Mouse (Mus musculus) forebrain, embryonic 10.5 days (tissue): Measurements from ENCODE around the gene Fgfr2. TPM values are rescaled to one million over a fixed set of nuclear protein-coding genes. Genes with fewer than 3 reads are reported as not detected.

ENCODE experiments used
- DNase-seq: peaks from one replicate; pipeline ENCODE4 v3.0.0-alpha.2; 2017; ENCODE audit warnings: low spot score; ENCODE audit errors: extremely low spot score
- H3K27ac ChIP-seq: fragments of 300-500 bp; sonication (generic); 2 replicates; pipeline ENCODE4 v1.5.1; 2016; ENCODE audit warnings: mild to moderate bottlenecking
- H3K27me3 ChIP-seq: fragments of 300-500 bp; sonication (generic); 2 replicates; pipeline ENCODE4 v1.6.1; 2016; ENCODE audit warnings: mild to moderate bottlenecking; ENCODE audit not compliant: poor library complexity, severe bottlenecking
- H3K36me3 ChIP-seq: fragments of 300-500 bp; sonication (generic); replicated peaks from 2 replicates; pipeline ENCODE4 v1.6.1; 2016; ENCODE audit warnings: mild to moderate bottlenecking, moderate library complexity
- H3K4me1 ChIP-seq: fragments of 300-500 bp; sonication (generic); 2 replicates; pipeline ENCODE4 v1.6.1; 2016
- H3K4me3 ChIP-seq: fragments of 300-500 bp; sonication (generic); 2 replicates; pipeline ENCODE4 v1.5.1; 2016; ENCODE audit warnings: mild to moderate bottlenecking, moderate library complexity
- H3K9me3 ChIP-seq: fragments of 300-500 bp; sonication (generic); 2 replicates; pipeline ENCODE4 v1.6.1; 2016; ENCODE audit warnings: mild to moderate bottlenecking, moderate library complexity
- WGBS: fragments of 180-500 bp; shearing (Covaris S2); methylation state at CpG from one replicate; pipeline ENCODE4 v1.1.7; 2016; 5-methylcytosine and 5-hydroxymethylcytosine counted together
- polyA plus RNA-seq: library from polyadenylated mRNA; unstranded; fragments of >200 nt; fragmentation: Nextera tagmentation; extraction: Ambion mirVana; gene quantifications from 2 replicates; pipeline ENCODE4 v1.2.1, GENCODE M21; 2016

Gene Fgfr2
- polyA plus RNA-seq, 1 experiment from 2014 or later = 55.7 TPM

GRCm38 (mm10) chr7:132012969-132013679 is 1110.0 kb downstream of the Fgfr2 start:
- WGBS = 34% methylated on average over 1 of the region's 1 CpGs
- no peak for DNase-seq

GRCm38 (mm10) chr7:132009002-132009401 is 1114.1 kb downstream of the Fgfr2 start:
- Histone ChIP-seq H3K27ac (no peak overlapping the region), H3K9me3 (no peaks in the 10 kb centered on the region), H3K4me3 (no peak overlapping the region), H3K4me1 (peaks cover 25% of the 10 kb centered on the region), H3K27me3 (no peaks in the 10 kb centered on the region), H3K36me3 (no peaks in the 10 kb centered on the region)
- DNase-seq = no peak
- 90% methylated on average over 7 of the region's 7 CpGs for WGBS

More at GRCm38 (mm10) chr7:132012969-132013679, 1110.0 kb downstream of the Fgfr2 start:
- no peaks in the 10 kb centered on the region for H3K27me3 ChIP-seq
- H3K27ac ChIP-seq = peak overlapping the region; percentile 48; the same call in 1 of the 2 replicates
- H3K4me3 ChIP-seq = no peak overlapping the region
- H3K36me3 ChIP-seq = no peaks in the 10 kb centered on the region
- H3K9me3 ChIP-seq = no peaks in the 10 kb centered on the region
- H3K4me1 ChIP-seq = peaks cover 40% of the 10 kb centered on the region

DNA sequence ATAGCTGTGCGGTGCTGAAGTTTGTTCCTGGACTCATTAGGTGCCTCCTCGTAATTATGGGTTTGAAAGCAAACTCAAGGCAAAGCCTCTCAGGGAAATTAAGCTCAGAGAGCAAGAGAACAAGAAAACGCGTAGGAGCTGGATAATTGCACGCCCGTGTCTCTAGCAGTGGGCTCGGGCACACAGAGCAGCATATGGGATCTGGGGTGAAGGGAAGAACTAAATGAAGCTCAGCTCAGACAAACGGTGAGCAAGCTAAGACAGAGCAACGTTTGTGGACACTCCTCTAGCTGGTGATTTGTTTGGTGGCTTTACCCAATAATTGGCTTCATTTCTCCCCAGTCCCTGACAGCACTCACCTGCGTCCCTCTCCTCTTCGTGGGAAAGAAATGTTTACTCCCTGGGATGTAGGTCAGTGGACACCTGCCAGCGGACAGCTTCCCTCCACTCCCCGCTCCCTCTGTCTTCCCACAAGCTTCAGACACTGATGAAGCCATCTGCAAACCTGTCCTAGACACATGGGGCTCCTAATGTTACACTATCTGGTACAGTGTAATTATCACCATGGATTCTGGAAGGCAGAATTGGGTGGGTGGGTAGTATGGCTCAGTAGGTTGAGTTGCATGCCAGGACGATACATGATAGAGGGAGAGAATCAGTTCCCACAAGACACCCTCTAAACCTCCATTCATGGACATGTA is 1117.0 kb downstream of the Fgfr2 start:
- H3K4me3 ChIP-seq = no peak overlapping the region
- H3K9me3 ChIP-seq = no peaks in the 10 kb centered on the region
- H3K4me1 ChIP-seq = peaks cover 8% of the 10 kb centered on the region; the same call in 1 of the 2 replicates
- peak overlapping the region; percentile 16; the same call in 1 of the 2 replicates for H3K27ac ChIP-seq
- 78% methylated on average over 14 of the region's 14 CpGs for WGBS
- DNase-seq = no peak
- no peaks in the 10 kb centered on the region for H3K36me3 ChIP-seq
- no peaks in the 10 kb centered on the region for H3K27me3 ChIP-seq

- no peaks in the 10 kb centered on the region for H3K36me3 ChIP-seq
- no peak overlapping the region for H3K27ac ChIP-seq
- peaks cover 5% of the 10 kb centered on the region for H3K4me1 ChIP-seq
- peaks cover 6% of the 10 kb centered on the region; the same call in 1 of the 2 replicates for H3K9me3 ChIP-seq
- no peak for DNase-seq
- WGBS = 72% methylated on average over 3 of the region's 3 CpGs
- H3K4me3 ChIP-seq = no peak overlapping the region
- H3K27me3 ChIP-seq = no peaks in the 10 kb centered on the region
These were observed 1130.3 kb downstream of the Fgfr2 start for GRCm38 (mm10) chr7:131992873-131993272.

DNA sequence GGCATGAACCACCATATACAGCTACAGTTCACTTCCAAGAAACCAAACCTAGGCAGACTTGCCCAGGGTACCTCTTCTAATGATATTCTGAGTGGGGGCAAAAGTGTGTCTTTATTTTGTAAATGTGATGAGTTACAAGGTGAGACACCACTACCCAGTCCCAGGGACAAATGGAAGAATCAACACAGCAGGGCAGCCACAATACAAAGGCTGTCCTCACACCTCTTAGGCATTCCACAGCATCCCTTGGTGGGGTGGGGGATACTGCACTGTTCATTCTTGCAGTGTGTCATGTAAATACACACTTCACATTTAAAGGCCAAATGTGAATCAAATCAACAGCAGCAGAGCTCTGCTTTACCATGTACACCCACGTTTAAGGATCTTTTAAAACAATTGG is 1130.9 kb downstream of the Fgfr2 start:
- Histone ChIP-seq H3K36me3 (no peaks in the 10 kb centered on the region), H3K9me3 (peaks cover 6% of the 10 kb centered on the region; the same call in 1 of the 2 replicates), H3K4me1 (peaks cover 5% of the 10 kb centered on the region), H3K27ac (no peak overlapping the region), H3K4me3 (no peak overlapping the region), H3K27me3 (no peaks in the 10 kb centered on the region)
- DNase-seq = no peak
- WGBS = 67% methylated on average over 1 of the region's 1 CpGs

GRCm38 (mm10) chr7:131989056-131989455 is 1134.1 kb downstream of the Fgfr2 start:
- no peaks in the 10 kb centered on the region for H3K36me3 ChIP-seq
- H3K27ac ChIP-seq = no peak overlapping the region
- no peaks in the 10 kb centered on the region for H3K27me3 ChIP-seq
- 33% methylated on average over 6 of the region's 6 CpGs for WGBS
- DNase-seq = no peak
- H3K4me1 ChIP-seq = peaks cover 5% of the 10 kb centered on the region
- no peak overlapping the region for H3K4me3 ChIP-seq
- no peaks in the 10 kb centered on the region for H3K9me3 ChIP-seq

DNA sequence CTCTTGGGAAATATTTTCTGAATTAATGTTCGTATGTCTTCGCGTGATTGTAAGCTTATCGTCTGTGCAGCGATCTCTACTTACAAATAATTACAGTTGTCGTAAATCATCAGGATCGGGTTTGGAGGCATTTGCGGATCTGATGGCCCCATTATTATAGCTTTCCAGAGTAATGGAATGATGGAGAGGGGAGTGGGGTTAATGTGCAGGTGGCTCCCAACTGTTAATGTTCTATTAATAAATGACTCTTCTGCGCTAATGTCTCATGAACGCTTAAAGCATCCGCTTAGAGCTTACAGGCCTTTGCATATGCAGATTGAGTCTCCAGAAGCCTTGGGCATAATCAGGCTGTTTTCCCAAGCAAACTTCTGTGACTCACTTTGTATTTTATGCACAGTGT is 1144.5 kb downstream of the Fgfr2 start:
- Histone ChIP-seq H3K27ac (no peak overlapping the region), H3K27me3 (no peaks in the 10 kb centered on the region), H3K4me3 (no peak overlapping the region), H3K4me1 (peaks cover 11% of the 10 kb centered on the region; the same call in 1 of the 2 replicates), H3K9me3 (no peaks in the 10 kb centered on the region), H3K36me3 (no peaks in the 10 kb centered on the region)
- DNase-seq = no peak
- WGBS = 88% methylated on average over 11 of the region's 11 CpGs

DNA sequence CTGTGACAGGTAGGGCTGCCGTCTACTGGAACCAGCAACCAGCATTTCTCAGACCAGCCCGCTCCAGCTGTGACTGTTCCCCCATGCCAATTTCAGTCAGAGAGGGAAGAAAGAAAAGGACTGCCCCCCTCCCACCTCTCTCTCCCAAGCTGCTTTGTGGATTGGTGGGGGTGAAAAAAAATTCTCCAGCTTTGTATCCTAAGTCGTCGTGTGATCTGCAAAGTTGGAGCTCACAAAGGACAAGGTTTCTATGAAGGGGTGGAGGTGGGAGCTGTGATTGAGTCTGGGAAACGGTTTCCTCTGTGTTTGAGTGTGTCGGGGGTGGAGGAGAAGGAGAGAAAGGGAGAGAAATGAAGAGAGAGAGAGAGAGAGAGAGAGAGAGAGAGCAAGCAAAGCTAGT is 1147.3 kb downstream of the Fgfr2 start:
- H3K9me3 ChIP-seq = no peaks in the 10 kb centered on the region
- peaks cover 11% of the 10 kb centered on the region; the same call in 1 of the 2 replicates for H3K4me1 ChIP-seq
- DNase-seq = no peak
- H3K27me3 ChIP-seq = no peaks in the 10 kb centered on the region
- no peaks in the 10 kb centered on the region for H3K36me3 ChIP-seq
- 69% methylated on average over 6 of the region's 6 CpGs for WGBS
- no peak overlapping the region for H3K4me3 ChIP-seq
- no peak overlapping the region for H3K27ac ChIP-seq

- H3K27me3 ChIP-seq = peaks cover 46% of the 10 kb centered on the region
- H3K36me3 ChIP-seq = no peaks in the 10 kb centered on the region
- no peaks in the 10 kb centered on the region for H3K9me3 ChIP-seq
- DNase-seq = no peak
- no peak overlapping the region for H3K27ac ChIP-seq
- no peak overlapping the region for H3K4me3 ChIP-seq
- WGBS = 81% methylated on average over 3 of the region's 3 CpGs
- H3K4me1 ChIP-seq = peaks cover 17% of the 10 kb centered on the region
These were observed 1152.9 kb downstream of the Fgfr2 start for GRCm38 (mm10) chr7:131970255-131970654.

DNA sequence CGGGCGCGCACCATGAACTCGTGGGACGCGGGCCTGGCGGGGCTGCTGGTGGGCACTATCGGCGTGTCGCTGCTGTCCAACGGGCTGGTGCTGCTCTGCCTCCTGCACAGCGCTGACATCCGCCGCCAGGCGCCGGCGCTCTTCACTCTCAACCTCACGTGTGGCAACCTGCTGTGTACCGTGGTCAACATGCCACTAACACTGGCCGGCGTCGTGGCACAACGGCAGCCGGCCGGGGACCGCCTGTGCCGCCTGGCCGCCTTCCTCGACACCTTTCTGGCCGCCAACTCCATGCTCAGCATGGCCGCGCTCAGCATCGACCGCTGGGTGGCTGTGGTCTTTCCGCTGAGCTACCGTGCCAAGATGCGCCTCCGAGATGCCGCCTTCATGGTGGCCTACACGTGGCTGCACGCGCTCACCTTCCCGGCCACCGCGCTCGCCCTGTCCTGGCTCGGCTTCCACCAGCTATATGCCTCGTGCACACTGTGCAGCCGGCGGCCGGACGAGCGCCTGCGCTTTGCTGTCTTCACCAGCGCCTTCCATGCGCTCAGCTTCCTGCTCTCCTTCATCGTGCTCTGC is 1156.1 kb downstream of the Fgfr2 start:
- H3K9me3 ChIP-seq = no peaks in the 10 kb centered on the region

GRCm38 (mm10) chr7:131966023-131966915 is 1156.9 kb downstream of the Fgfr2 start, which contains the start of gene Gpr26:
Gene Gpr26, plus strand, starts transcription at chr7:131966460.
- Histone ChIP-seq H3K4me1 (peaks cover 17% of the 10 kb centered on the region), H3K36me3 (no peaks in the 10 kb centered on the region), H3K27ac (0 out of 2 replicates have a peak within 1 kb of the TSS, but pooled peaks have one; percentile 40), H3K4me3 (peak within 1 kb of the TSS; percentile 55), H3K9me3 (no peaks in the 10 kb centered on the region), H3K27me3 (peaks cover 59% of the 10 kb centered on the region)
- peak; percentile 37 for DNase-seq
- WGBS = under 1% methylated on average over 32 of the region's 32 CpGs

More for the DNA sequence above, 1156.1 kb downstream of the Fgfr2 start:
- 0 out of 2 replicates have a peak overlapping the region, but pooled peaks have one; percentile 40 for H3K27ac ChIP-seq
- peak; percentile 16 for DNase-seq
- H3K36me3 ChIP-seq = no peaks in the 10 kb centered on the region
- H3K4me1 ChIP-seq = peaks cover 17% of the 10 kb centered on the region
- H3K27me3 ChIP-seq = peaks cover 59% of the 10 kb centered on the region
- 5% methylated on average over 57 of the region's 57 CpGs for WGBS
- H3K4me3 ChIP-seq = peak overlapping the region; percentile 55

DNA sequence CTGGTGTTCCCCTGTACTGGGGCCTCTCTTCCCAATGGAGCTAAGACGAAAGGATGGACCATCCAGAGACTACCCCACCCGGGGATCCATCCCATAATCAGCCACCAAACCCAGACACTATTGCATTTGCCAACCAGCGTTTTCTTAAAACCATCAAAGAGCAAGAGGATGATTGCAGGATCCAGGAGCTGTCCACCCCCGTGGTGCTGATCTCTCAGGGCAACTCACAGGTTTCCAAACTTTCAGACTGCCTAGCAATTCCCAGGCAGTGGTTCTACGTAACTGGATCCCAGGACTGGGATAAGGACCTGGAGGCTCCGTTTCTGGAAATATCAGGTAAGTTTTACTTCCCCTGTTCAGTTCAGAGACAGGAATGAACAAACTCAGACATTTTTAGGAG is 1162.6 kb downstream of the Fgfr2 start:
- Histone ChIP-seq H3K4me3 (no peak overlapping the region), H3K4me1 (no peaks in the 10 kb centered on the region), H3K27ac (no peak overlapping the region), H3K36me3 (no peaks in the 10 kb centered on the region), H3K27me3 (peaks cover 15% of the 10 kb centered on the region), H3K9me3 (no peaks in the 10 kb centered on the region)
- WGBS = 27% methylated on average over 6 of the region's 6 CpGs
- peak; percentile 48 for DNase-seq
